Mouse (Mus musculus) lung, postnatal 0 days (tissue): ENCODE data around the gene Cflar.

Source experiments
- CTCF ChIP-seq: IDR thresholded peaks from 2 replicates; pipeline ENCODE4 v1.5.1; 2016; ENCODE audit warnings: antibody characterized with exemption, mild to moderate bottlenecking
- EP300 ChIP-seq: IDR thresholded peaks from 2 replicates; pipeline ENCODE4 v1.6.1; 2016; ENCODE audit warnings: antibody characterized with exemption, mild to moderate bottlenecking, control low read depth

DNA sequence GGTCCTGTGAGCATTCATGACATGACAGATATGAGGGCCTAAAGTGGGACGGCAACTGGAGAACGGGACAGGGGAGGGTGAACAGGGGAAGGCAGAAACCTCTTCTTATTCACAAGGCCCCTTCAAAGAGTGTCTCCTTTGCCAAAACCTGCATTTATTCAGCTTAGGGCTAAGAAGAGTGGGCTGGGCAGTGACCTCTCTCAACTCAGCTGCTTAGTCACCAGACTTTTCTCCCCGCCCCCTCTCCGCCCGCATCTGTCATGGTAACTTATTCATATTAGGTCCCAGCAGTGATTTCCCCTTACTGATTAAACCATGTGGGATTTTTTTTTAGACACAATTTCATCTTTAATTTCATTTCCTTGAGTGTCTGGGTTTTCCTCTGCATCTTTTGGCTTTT lies 14.5 kb downstream of the Cflar start:
- no peak for TF ChIP-seq EP300
- no peak for TF ChIP-seq CTCF
